Mouse (Mus musculus) spleen, adult 18-20 months (tissue): Measurements from ENCODE around the gene Gpha2.

Source experiments
- DNase-seq, 2 experiments: peaks; one replicate each; pipeline ENCODE4 v3.0.0; 2022; ENCODE audit warnings: mixed read lengths in 2 of 2

Gpha2 gene

GRCm38 (mm10) chr19:6226135-6226534 lies at the start of gene Gpha2:
Gpha2 (plus strand) TSS chr19:6226380.
- DNase-seq = no peak

GRCm38 (mm10) chr19:6178775-6179174 lies 47.4 kb upstream of the Gpha2 start:
- no peak for DNase-seq

GRCm38 (mm10) chr19:6181629-6182028 lies 44.6 kb upstream of the Gpha2 start:
- no peak for DNase-seq

- DNase-seq = no peak
Measured at GRCm38 (mm10) chr19:6182534-6182933, 43.6 kb upstream of the Gpha2 start.

- no peak for DNase-seq
Measured at GRCm38 (mm10) chr19:6184131-6184530, 42.0 kb upstream of the Gpha2 start, which contains the start of gene Majin. Majin (plus strand) TSS chr19:6184388.

GRCm38 (mm10) chr19:6204265-6204664 lies 21.9 kb upstream of the Gpha2 start:
- no peak for DNase-seq

GRCm38 (mm10) chr19:6206716-6207115 lies 19.5 kb upstream of the Gpha2 start:
- DNase-seq = no peak

- no peak for DNase-seq
Measured at GRCm38 (mm10) chr19:6216046-6216705, 10.0 kb upstream of the Gpha2 start.

- no peak for DNase-seq
Measured at GRCm38 (mm10) chr19:6218606-6219005, 7.6 kb upstream of the Gpha2 start.

GRCm38 (mm10) chr19:6226763-6227162 lies 583 bp downstream of the Gpha2 start:
- DNase-seq = no peak

- DNase-seq = no peak
Measured at GRCm38 (mm10) chr19:6227864-6228263, 1.7 kb downstream of the Gpha2 start.

GRCm38 (mm10) chr19:6230411-6230810 lies 4.2 kb downstream of the Gpha2 start:
- DNase-seq = no peak

GRCm38 (mm10) chr19:6231036-6231435 lies 4.9 kb downstream of the Gpha2 start:
- DNase-seq = no peak

GRCm38 (mm10) chr19:6233647-6234046 lies 7.5 kb downstream of the Gpha2 start:
- DNase-seq = no peak

- DNase-seq = no peak
Measured at GRCm38 (mm10) chr19:6234337-6235083, 8.3 kb downstream of the Gpha2 start.

- DNase-seq = peak; percentile 95
Measured at GRCm38 (mm10) chr19:6235084-6236052, 9.2 kb downstream of the Gpha2 start, which contains the start of gene Ppp2r5b. Ppp2r5b (minus strand) TSS chr19:6235872.

- peak; percentile 79 to 84 for DNase-seq
Measured at GRCm38 (mm10) chr19:6236053-6236441, 9.9 kb downstream of the Gpha2 start.

GRCm38 (mm10) chr19:6236842-6237241 lies 10.7 kb downstream of the Gpha2 start:
- peak in 1 of 2 experiments; percentile 18 for DNase-seq

GRCm38 (mm10) chr19:6238740-6239139 lies 12.6 kb downstream of the Gpha2 start:
- no peak for DNase-seq

- DNase-seq = no peak
Measured at GRCm38 (mm10) chr19:6240136-6240535, 14.0 kb downstream of the Gpha2 start.

GRCm38 (mm10) chr19:6240725-6241124 lies 14.5 kb downstream of the Gpha2 start:
- no peak for DNase-seq

- peak; percentile 97 for DNase-seq
Measured at GRCm38 (mm10) chr19:6241274-6242107, 15.3 kb downstream of the Gpha2 start, which contains the start of gene Atg2a. Atg2a (plus strand) TSS chr19:6241668.
